Mouse (Mus musculus): ENCODE data around the gene Plau.

GRCm38 (mm10) chr14:20792922-20793757 lies 43.3 kb upstream of the Plau start:
- TF ChIP-seq CHD2 (IDR thresholded peaks at IDR 0.05; ENCODE audit: low read depth, low read length) (no peak), MAFK (IDR thresholded peaks at IDR 0.05; ENCODE audit: insufficient read depth, low read depth, low read length) (no peak), ZC3H11A (IDR thresholded peaks at IDR 0.05; ENCODE audit: borderline replicate concordance, low read depth, low read length) (no peak)
